Mouse (Mus musculus) limb, embryonic 12.5 days (tissue): ENCODE measurements around the gene Atpif1. TPM values are rescaled to one million over a fixed set of nuclear protein-coding genes. Genes with fewer than 3 reads are reported as not detected.
"Not testable (repeated sequence)": the region's sequence is repeated elsewhere in the genome, so short reads cannot be mapped to it uniquely, and the experiment has no call there.

Experiments used
- ATAC-seq: fragments of 200-750 bp; cut with Nextera tagmentation; 2 replicates; pipeline ENCODE4 v1.8.0; 2017; ENCODE audit warnings: low read depth, moderate TSS enrichment; ENCODE audit not compliant: insufficient number of reproducible peaks, insufficient read depth, low FRiP score, low TSS enrichment
- H3K27ac ChIP-seq: fragments of 300-500 bp; sonication (generic); 2 replicates; pipeline ENCODE4 v1.5.1; 2016; ENCODE audit warnings: mild to moderate bottlenecking, moderate library complexity
- H3K27me3 ChIP-seq: fragments of 300-500 bp; sonication (generic); 2 replicates; pipeline ENCODE4 v1.6.1; 2016; ENCODE audit warnings: mild to moderate bottlenecking, moderate library complexity
- H3K36me3 ChIP-seq: fragments of 300-500 bp; sonication (generic); 2 replicates; pipeline ENCODE4 v1.6.1; 2016; ENCODE audit warnings: mild to moderate bottlenecking, moderate library complexity
- H3K4me1 ChIP-seq: fragments of 300-500 bp; sonication (generic); replicated peaks from 2 replicates; pipeline ENCODE4 v1.6.1; 2016
- H3K4me2 ChIP-seq: fragments of 300-500 bp; sonication (generic); 2 replicates; pipeline ENCODE4 v1.6.1; 2016; ENCODE audit warnings: mild to moderate bottlenecking, moderate library complexity
- H3K4me3 ChIP-seq: fragments of 300-500 bp; sonication (generic); replicated peaks from 2 replicates; pipeline ENCODE4 v1.5.1; 2016; ENCODE audit warnings: mild to moderate bottlenecking
- H3K9ac ChIP-seq: fragments of 300-500 bp; sonication (generic); replicated peaks from 2 replicates; pipeline ENCODE4 v1.6.1; 2016; ENCODE audit warnings: mild to moderate bottlenecking, moderate library complexity
- H3K9me3 ChIP-seq: fragments of 300-500 bp; sonication (generic); 2 replicates; pipeline ENCODE4 v1.6.1; 2016; ENCODE audit warnings: mild to moderate bottlenecking, moderate library complexity
- WGBS: fragments of 180-500 bp; shearing (Covaris S2); methylation state at CpG from one replicate; pipeline ENCODE4 v1.1.7; 2016; 5-methylcytosine and 5-hydroxymethylcytosine counted together
- polyA plus RNA-seq: library from polyadenylated mRNA; unstranded; fragments of >200 nt; fragmentation: Nextera tagmentation; extraction: Ambion mirVana; gene quantifications from 2 replicates; pipeline ENCODE4 v1.2.1, GENCODE M21; 2016

The Atpif1 gene
- polyA plus RNA-seq, 1 experiment from 2014 or later: 1,138 TPM

DNA sequence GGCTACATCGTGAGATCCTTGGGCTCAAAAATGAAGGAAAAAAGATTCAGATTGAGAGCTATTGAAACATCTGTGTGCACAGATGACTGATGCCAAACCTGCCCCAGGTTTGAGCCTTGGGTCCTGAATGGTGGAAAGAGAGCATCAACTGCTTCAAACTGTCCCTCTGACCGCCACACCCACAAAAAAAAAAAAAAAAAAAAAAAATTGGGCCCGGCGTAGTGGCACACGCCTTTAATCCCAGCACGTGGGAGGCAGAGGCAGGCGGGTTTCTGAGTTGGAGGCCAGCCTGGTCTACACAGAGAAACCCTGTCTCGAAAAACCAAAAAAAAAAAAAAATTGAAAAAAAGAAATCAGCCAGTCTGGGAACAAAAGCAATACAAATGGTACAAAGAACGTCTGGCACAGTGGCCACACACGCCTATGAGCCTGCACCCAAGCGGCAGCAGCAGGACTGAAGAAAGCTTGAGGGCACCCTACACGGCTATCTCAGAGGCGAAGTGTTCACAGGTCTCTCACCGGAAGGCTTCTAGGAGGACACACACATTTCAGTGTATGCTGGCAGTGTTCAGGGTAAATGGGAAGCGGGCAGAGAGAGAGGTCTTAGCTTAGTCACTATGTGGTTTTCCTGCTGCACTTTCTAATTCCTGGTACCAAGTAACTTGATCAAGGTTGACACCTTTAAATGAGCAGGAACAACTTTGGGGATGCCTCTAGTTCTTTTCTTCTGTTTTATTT, 43.0 kb downstream of the Atpif1 start:
- WGBS: 94% methylated on average over 15 of the region's 15 CpGs

DNA sequence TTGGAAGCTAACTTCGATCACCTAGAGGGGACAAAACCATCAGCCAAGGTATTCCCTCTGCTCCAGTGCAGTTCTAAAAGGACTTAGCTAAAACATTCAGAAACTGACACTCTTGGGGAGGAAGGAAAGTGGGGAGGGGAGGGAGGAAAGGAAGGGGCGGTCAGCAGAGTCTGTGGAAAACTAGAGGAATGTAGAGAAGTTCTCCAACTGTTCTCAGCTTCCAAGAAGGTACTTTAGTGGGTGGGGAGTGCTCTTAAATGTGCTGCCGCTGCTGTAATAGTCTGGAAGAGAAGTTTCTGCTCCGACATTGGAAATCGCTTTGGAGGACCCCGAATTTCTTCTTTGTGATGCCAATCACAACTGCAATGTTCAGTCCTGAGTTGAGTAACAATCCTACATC, 44.5 kb downstream of the Atpif1 start:
- WGBS: 65% methylated on average over 6 of the region's 6 CpGs
- peaks cover 9% of the 10 kb centered on the region; the same call in 1 of the 2 replicates for H3K4me1 ChIP-seq
- H3K27ac ChIP-seq: no peak overlapping the region
- H3K4me3 ChIP-seq: no peak overlapping the region
- H3K9ac ChIP-seq: no peak overlapping the region
- no peak overlapping the region for H3K4me2 ChIP-seq
- no peaks in the 10 kb centered on the region for H3K9me3 ChIP-seq
- peaks cover 19% of the 10 kb centered on the region for H3K36me3 ChIP-seq
- no peaks in the 10 kb centered on the region for H3K27me3 ChIP-seq
- ATAC-seq: no peak

More for the DNA sequence above, 43.0 kb downstream of the Atpif1 start:
- H3K27ac ChIP-seq: no peak overlapping the region
- H3K9me3 ChIP-seq: no peaks in the 10 kb centered on the region
- no peak overlapping the region for H3K4me2 ChIP-seq
- no peaks in the 10 kb centered on the region for H3K27me3 ChIP-seq
- no peak overlapping the region for H3K9ac ChIP-seq
- no peak for ATAC-seq
- H3K36me3 ChIP-seq: peaks cover 25% of the 10 kb centered on the region
- H3K4me3 ChIP-seq: no peak overlapping the region
- H3K4me1 ChIP-seq: peaks cover 22% of the 10 kb centered on the region

DNA sequence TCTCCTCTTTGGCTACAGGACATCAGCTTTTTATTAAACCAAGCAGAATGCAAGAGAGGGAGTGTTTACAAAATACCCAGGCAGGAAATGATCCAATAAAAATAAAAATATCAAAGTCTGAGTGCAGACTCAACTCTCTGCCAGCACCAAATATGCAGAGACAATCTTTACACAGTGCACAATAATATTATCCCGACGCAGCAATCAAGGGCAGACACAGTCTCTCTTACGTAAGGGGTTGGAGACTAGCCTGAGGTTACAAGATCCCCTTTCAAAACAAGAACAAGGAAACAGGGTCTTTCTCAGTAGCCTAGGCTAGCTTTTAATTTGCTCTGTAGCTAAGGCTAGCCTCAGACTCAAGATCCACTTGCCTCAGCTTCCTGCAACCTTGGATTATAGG, 44.9 kb downstream of the Atpif1 start:
- Histone ChIP-seq H3K36me3 (peaks cover 17% of the 10 kb centered on the region), H3K9me3 (no peaks in the 10 kb centered on the region), H3K9ac (no peak overlapping the region), H3K4me3 (no peak overlapping the region), H3K4me2 (no peak overlapping the region), H3K4me1 (peaks cover 9% of the 10 kb centered on the region; the same call in 1 of the 2 replicates), H3K27ac (no peak overlapping the region), H3K27me3 (no peaks in the 10 kb centered on the region)
- no peak for ATAC-seq
- WGBS: 66% methylated on average over 3 of the region's 3 CpGs

DNA sequence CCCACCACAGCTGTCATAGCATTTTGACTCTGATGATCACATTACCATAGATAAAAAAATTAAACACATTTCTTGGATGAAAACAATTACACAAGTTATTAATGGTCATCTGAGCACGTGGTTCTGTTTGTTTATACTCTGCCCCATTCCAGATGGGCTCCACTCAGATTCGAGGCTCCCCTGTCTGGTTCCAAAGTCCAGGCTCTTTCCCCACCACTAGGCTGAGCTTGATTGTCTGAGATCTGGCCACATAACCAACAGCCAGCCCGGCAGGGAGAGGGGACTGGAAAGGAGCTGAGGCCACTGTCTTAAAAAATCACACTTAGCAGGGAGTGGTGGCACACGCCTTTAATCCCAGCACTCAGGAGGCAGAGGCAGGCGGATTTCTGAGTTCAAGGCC, 48.6 kb downstream of the Atpif1 start:
- Histone ChIP-seq H3K9me3 (no peaks in the 10 kb centered on the region), H3K36me3 (no peaks in the 10 kb centered on the region), H3K27me3 (no peaks in the 10 kb centered on the region), H3K4me3 (no peak overlapping the region), H3K4me1 (no peaks in the 10 kb centered on the region), H3K4me2 (no peak overlapping the region), H3K27ac (no peak overlapping the region), H3K9ac (no peak overlapping the region)
- ATAC-seq: no peak
- WGBS: 73% methylated on average over 5 of the region's 5 CpGs

DNA sequence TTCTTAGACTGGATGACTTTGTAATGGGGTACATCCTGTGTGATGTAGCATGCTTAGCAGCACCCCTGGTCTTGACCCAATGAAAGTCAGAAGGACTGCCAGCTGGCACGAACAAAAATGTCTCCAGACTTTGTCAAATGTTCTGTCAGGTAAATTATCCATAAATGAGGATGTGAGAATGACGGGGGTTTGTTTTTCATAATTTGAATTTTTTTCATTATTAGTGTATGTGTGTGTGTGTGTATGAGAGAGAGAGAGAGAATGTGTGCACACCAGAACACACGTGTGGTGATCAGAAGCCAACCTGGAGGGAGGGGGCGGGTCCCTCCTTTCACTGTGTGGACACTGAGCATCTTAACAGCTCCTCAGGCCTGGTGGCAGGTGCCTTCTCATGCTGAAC, 49.2 kb downstream of the Atpif1 start:
- WGBS: 79% methylated on average over 4 of the region's 4 CpGs
- no peak for ATAC-seq
- Histone ChIP-seq H3K4me3 (no peak overlapping the region), H3K9me3 (no peaks in the 10 kb centered on the region), H3K27me3 (no peaks in the 10 kb centered on the region), H3K36me3 (no peaks in the 10 kb centered on the region), H3K9ac (no peak overlapping the region), H3K4me1 (no peaks in the 10 kb centered on the region), H3K27ac (no peak overlapping the region), H3K4me2 (no peak overlapping the region)

DNA sequence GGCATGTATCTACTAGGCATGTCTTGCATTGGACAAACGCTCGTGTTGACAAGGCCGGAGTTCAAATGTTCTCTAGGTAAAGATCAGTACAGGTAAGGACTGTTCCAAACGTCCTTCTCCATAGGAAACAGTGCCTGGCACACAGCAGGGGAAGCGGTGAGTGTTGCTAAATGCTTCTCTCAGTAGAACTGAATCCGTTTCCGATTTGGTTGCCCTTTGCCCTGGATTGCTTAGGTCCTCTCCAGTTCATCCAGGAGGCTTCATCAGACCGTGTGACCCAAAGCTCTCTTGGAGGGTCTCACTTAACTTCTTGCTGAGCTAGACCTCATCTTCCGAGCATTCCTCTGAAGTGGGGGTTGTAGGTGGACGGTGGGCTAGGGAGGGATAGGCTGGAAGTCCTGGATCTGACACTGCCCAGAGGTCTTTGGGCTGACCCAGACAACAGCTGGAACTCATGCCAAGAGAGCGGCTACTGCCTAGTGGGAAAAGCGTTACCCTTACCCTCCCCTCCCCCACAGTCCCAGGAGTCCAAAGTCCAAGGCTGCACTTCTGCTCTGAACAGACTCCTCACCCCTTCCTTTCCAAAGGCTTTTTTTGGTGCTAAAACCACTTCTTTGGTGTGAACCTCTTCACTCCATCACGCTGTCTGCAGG, 50.4 kb downstream of the Atpif1 start:
- 74% methylated on average over 13 of the region's 13 CpGs for WGBS
- H3K27me3 ChIP-seq: no peaks in the 10 kb centered on the region
- no peak overlapping the region for H3K27ac ChIP-seq
- no peak for ATAC-seq
- no peak overlapping the region for H3K4me3 ChIP-seq
- no peak overlapping the region for H3K4me2 ChIP-seq
- H3K36me3 ChIP-seq: no peaks in the 10 kb centered on the region
- no peaks in the 10 kb centered on the region for H3K9me3 ChIP-seq
- H3K4me1 ChIP-seq: no peaks in the 10 kb centered on the region
- no peak overlapping the region for H3K9ac ChIP-seq

DNA sequence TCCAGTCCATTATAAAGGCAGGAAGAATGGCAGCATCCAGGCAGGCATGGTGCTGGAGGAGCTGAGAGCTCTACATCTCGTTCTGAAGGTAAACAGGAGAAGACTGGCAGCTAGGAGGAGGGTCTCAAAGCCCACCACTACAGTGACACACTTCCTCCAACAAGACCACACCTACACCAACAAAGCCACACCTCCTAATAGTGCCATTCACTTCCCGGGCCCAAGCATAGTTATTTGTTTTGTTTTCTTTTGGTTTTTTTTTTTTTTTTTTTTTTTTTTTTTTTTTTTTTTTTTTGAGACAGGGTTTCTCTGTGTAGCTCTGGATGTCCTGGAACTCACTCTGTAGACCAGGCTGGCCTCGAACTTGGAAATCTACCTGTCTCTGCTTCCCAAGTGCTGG, 51.4 kb downstream of the Atpif1 start:
- H3K27ac ChIP-seq, H3K4me2 ChIP-seq, H3K9me3 ChIP-seq, H3K9ac ChIP-seq, ATAC-seq, H3K4me1 ChIP-seq, H3K4me3 ChIP-seq, H3K36me3 ChIP-seq, H3K27me3 ChIP-seq: not testable (repeated sequence)
- WGBS: 80% methylated on average over 3 of the region's 3 CpGs

Other genes starting within 250 kb of the Atpif1 start
- gene Rab42, start 230.3 kb downstream of the Atpif1 start, polyA plus RNA-seq: 1.3 and 1.5 TPM in 2 replicates
- gene Trnau1ap, start 204.1 kb downstream of the Atpif1 start, polyA plus RNA-seq: 84.7 and 87.5 TPM in 2 replicates
- gene Rcc1, start 180.1 kb downstream of the Atpif1 start, polyA plus RNA-seq: 101 and 102 TPM in 2 replicates
- 19.7 and 25.6 TPM in 2 replicates for gene Phactr4, start 111.2 kb downstream of the Atpif1 start, polyA plus RNA-seq
- 30.4 and 35.0 TPM in 2 replicates for gene Med18, start 69.7 kb downstream of the Atpif1 start, polyA plus RNA-seq
- gene Sesn2, start 23.2 kb downstream of the Atpif1 start, polyA plus RNA-seq: 11.0 and 11.3 TPM in 2 replicates
- 190 and 191 TPM in 2 replicates for gene Dnajc8, start 1.9 kb upstream of the Atpif1 start, polyA plus RNA-seq
- 0.23 and 0.33 TPM in 2 replicates for gene Ptafr, start 30.4 kb upstream of the Atpif1 start, polyA plus RNA-seq
- 35.1 and 38.4 TPM in 2 replicates for gene Eya3, start 105.3 kb upstream of the Atpif1 start, polyA plus RNA-seq
- gene Xkr8, start 198.9 kb upstream of the Atpif1 start, polyA plus RNA-seq: 4.3 and 5.0 TPM in 2 replicates
- gene Smpdl3b, start 223.6 kb upstream of the Atpif1 start, polyA plus RNA-seq: 5.8 and 6.4 TPM in 2 replicates
- gene Rpa2, start 234.7 kb upstream of the Atpif1 start, polyA plus RNA-seq: 146 and 156 TPM in 2 replicates